Mouse (Mus musculus) midbrain, embryonic 12.5 days (tissue): ENCODE data around the gene Vhl. TPM values are rescaled to one million over a fixed set of nuclear protein-coding genes. Genes with fewer than 3 reads are reported as not detected.
A peak's percentile ranks its signal among the peaks of the same experiment; 100 is the strongest.

Source experiments
- ATAC-seq: fragments of 200-750 bp; cut with Nextera tagmentation; 2 replicates; pipeline ENCODE4 v1.8.0; 2017; ENCODE audit warnings: low read depth, moderate TSS enrichment, moderate library complexity; ENCODE audit not compliant: low FRiP score
- H3K27ac ChIP-seq: fragments of 300-500 bp; sonication (generic); replicated peaks from 2 replicates; pipeline ENCODE4 v1.5.1; 2016; ENCODE audit warnings: mild to moderate bottlenecking
- H3K27me3 ChIP-seq: fragments of 300-500 bp; sonication (generic); 2 replicates; pipeline ENCODE4 v1.6.1; 2016; ENCODE audit warnings: mild to moderate bottlenecking
- H3K36me3 ChIP-seq: fragments of 300-500 bp; sonication (generic); 2 replicates; pipeline ENCODE4 v1.6.1; 2016
- H3K4me1 ChIP-seq: fragments of 300-500 bp; sonication (generic); 2 replicates; pipeline ENCODE4 v1.6.1; 2016
- H3K4me2 ChIP-seq: fragments of 300-500 bp; sonication (generic); replicated peaks from 2 replicates; pipeline ENCODE4 v1.6.1; 2016; ENCODE audit warnings: mild to moderate bottlenecking, moderate library complexity
- H3K4me3 ChIP-seq: fragments of 300-500 bp; sonication (generic); 2 replicates; pipeline ENCODE4 v1.5.1; 2016; ENCODE audit warnings: mild to moderate bottlenecking
- H3K9ac ChIP-seq: fragments of 300-500 bp; sonication (generic); replicated peaks from 2 replicates; pipeline ENCODE4 v1.6.1; 2016; ENCODE audit warnings: mild to moderate bottlenecking, moderate library complexity
- H3K9me3 ChIP-seq: fragments of 300-500 bp; sonication (generic); 2 replicates; pipeline ENCODE4 v1.6.1; 2016; ENCODE audit warnings: mild to moderate bottlenecking
- whole genome bisulfite sequencing: fragments of 180-500 bp; shearing (Covaris S2); methylation state at CpG from one replicate; pipeline ENCODE4 v1.1.7; 2016; 5-methylcytosine and 5-hydroxymethylcytosine counted together
- polyA plus RNA-seq: library from polyadenylated mRNA; unstranded; fragments of >200 nt; fragmentation: Nextera tagmentation; extraction: Ambion mirVana; gene quantifications from 2 replicates; pipeline ENCODE4 v1.2.1, GENCODE M21; 2016

Vhl gene
- polyA plus RNA-seq: 55.1 and 56.3 TPM in 2 replicates

DNA sequence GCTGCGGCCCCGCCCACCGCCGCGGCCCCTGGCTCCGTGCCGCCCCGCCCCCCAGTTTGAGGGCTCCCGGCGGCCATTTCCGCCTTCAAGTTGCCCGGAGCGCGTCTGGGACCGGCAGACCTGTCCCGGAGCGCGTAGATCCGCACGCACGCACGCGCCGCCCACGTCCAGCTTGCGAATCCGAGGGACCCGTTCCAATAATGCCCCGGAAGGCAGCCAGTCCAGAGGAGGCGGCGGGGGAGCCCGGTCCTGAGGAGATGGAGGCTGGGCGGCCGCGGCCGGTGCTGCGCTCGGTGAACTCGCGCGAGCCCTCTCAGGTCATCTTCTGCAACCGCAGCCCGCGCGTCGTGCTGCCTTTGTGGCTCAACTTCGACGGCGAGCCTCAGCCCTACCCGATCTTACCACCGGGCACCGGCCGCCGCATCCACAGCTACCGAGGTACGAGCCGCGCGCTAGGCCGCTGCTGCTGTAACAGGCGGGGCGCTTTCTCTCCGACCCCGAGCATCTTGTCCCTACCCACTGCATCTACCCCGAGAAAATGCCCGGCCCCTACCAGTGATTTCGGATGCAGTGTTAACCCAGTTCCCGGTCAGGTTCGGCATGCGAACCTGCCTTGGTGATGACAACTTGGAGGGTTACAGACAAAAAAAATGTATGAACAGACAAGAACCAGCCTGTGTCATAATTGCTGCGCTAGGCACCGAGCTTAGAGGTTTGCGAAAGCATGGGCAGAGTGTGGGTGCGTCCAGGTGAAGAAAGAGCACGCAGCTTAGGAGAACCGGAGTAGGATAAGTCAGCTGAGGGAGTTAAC, at the start of gene Vhl:
Gene Vhl (plus strand): TSS at position 19 of the 811 bp plus-strand sequence.
- H3K27ac ChIP-seq: peak within 1 kb of the TSS; percentile 88
- peak; percentile 95 for ATAC-seq
- H3K9me3 ChIP-seq: no peaks in the 10 kb centered on the region
- peak within 1 kb of the TSS; percentile 72 for H3K4me3 ChIP-seq
- peak within 1 kb of the TSS; percentile 81 for H3K9ac ChIP-seq
- peaks cover 20% of the 10 kb centered on the region for H3K4me1 ChIP-seq
- under 1% methylated on average over 63 of the region's 76 CpGs for WGBS
- H3K36me3 ChIP-seq: peaks cover 18% of the 10 kb centered on the region
- H3K4me2 ChIP-seq: peak within 1 kb of the TSS; percentile 78
- H3K27me3 ChIP-seq: no peaks in the 10 kb centered on the region

DNA sequence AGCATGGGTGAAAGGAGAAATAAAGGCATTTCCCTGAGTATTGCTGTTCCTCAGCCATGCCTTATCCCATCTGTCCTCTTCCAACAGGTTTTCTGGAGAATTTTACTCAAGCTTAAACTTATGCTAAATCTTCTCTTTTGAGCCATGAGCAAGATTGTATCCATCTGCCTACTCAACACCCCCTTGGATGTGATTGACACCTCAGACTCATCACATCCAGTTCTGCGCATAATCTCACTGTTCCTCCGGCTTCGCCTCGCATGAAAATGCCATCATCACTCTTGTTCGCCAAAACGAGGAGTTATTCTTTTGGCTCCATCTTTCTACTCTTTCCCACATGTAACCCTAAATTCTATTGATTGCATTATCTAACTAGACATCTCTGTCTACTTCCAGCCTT, 47.7 kb upstream of the Vhl start:
- H3K9ac ChIP-seq: no peak overlapping the region
- peaks cover 38% of the 10 kb centered on the region for H3K36me3 ChIP-seq
- H3K4me1 ChIP-seq: no peaks in the 10 kb centered on the region
- H3K9me3 ChIP-seq: no peaks in the 10 kb centered on the region
- H3K27ac ChIP-seq: no peak overlapping the region
- H3K27me3 ChIP-seq: no peaks in the 10 kb centered on the region
- 98% methylated on average over 6 of the region's 6 CpGs for WGBS
- H3K4me3 ChIP-seq: no peak overlapping the region
- no peak overlapping the region for H3K4me2 ChIP-seq
- ATAC-seq: no peak

DNA sequence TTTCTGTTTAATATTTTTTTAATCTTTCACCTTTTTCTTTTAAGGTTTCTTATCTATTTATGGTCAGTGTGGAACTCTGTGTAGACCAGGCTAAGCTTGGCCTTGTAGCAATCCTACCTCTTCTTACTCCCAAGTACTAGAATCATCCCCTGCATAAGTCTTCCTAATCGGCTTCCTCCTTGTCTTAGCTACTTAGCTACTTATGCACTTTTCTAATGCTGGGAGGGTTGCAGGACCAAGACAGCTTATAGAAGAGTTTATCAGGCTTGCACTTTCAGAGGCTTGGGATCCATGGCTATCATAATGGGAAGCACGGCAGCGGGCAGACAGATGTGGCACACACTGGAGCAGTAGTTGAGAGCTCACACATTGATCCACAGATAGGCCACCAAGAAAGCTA, 44.5 kb upstream of the Vhl start:
- H3K9ac ChIP-seq: no peak overlapping the region
- no peaks in the 10 kb centered on the region for H3K4me1 ChIP-seq
- H3K27ac ChIP-seq: no peak overlapping the region
- H3K4me2 ChIP-seq: no peak overlapping the region
- WGBS: 95% methylated on average over 3 of the region's 3 CpGs
- H3K4me3 ChIP-seq: no peak overlapping the region
- H3K27me3 ChIP-seq: no peaks in the 10 kb centered on the region
- H3K9me3 ChIP-seq: no peaks in the 10 kb centered on the region
- ATAC-seq: no peak
- peaks cover 22% of the 10 kb centered on the region for H3K36me3 ChIP-seq

DNA sequence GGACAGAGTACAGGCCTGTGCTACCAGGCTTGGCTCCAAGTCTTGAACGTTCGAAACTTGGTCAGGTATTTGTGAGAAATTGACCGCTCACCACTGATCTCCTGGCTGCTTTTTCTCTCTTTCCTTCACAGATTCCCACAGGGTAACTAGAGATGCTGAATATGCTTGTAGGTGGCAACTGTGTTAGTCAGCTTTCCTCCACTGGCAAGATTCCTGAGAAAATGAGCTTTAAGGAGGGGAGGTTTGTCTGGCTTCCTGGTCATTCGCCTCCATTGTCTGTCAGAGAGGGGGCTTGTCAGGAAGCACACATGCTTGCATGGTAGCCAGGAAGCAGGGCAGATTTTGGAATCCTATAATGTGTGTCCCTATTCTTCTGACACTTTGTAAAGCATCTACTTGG, 40.7 kb upstream of the Vhl start:
- Histone ChIP-seq H3K27ac (no peak overlapping the region), H3K4me1 (no peaks in the 10 kb centered on the region), H3K9me3 (no peaks in the 10 kb centered on the region), H3K27me3 (no peaks in the 10 kb centered on the region), H3K4me2 (no peak overlapping the region), H3K9ac (no peak overlapping the region), H3K4me3 (no peak overlapping the region), H3K36me3 (peaks cover 17% of the 10 kb centered on the region; the same call in 1 of the 2 replicates)
- 92% methylated on average over 4 of the region's 4 CpGs for WGBS
- ATAC-seq: no peak

DNA sequence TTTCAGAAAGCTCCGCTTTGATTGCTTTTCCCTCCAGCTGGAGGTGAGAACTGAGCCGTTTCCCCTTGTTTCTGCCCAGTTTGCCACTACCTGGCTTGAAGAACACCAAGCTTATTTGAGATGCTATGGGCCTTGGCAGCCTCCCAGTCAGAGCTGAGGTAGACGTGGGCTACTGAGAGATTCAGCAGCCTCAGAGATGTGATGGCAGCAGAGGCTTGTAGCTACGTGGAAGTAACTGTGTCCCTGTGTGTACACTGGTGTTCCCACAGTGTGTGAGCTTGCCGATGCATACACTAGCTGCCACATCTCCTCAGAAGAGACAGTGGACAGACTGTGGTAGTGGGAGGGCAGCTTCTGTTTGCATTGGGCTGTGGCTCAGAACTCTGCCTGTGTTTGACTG, 38.7 kb upstream of the Vhl start:
- Histone ChIP-seq H3K4me2 (no peak overlapping the region), H3K4me1 (no peaks in the 10 kb centered on the region), H3K4me3 (no peak overlapping the region), H3K9ac (no peak overlapping the region), H3K36me3 (0 out of 2 replicates have a peak, but pooled peaks cover 13% of the 10 kb centered on the region), H3K27me3 (no peaks in the 10 kb centered on the region), H3K27ac (no peak overlapping the region), H3K9me3 (no peaks in the 10 kb centered on the region)
- WGBS: 94% methylated on average over 5 of the region's 5 CpGs
- ATAC-seq: no peak

DNA sequence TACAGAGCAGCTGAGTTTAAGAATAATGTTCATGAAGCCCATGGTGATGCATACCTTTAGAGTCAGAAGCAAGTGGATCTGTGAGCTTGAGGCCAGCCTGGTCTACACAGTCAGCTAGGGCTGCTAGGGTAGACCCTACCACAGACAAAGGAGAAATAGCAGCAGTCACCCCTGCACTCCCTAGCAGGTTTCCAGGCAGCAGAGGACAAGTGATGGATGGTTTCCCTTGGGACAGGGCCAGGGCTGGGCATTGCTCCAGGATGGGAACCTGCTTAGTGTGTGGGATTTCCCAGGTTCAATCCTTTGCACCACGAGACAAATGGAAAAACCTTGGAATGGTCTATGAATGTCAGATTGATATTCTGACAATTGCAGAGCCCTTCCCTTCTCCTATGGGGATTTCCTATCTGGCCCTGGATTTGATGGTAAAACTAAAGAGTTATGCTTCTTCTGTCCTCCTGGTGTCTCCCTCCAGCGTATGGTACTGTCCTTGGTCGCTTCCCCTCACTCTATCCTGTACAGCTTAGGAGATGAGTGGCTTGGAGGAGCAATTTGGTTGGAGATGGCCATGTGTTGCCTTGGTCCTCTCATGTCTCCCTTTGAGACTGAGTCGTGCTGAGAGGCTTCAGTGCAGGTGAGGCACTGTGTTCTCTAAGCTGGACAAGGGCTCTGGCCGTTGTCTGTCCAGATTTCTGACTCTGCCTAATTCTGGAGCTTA, 37.1 kb upstream of the Vhl start:
- H3K9me3 ChIP-seq: no peaks in the 10 kb centered on the region
- no peak overlapping the region for H3K4me3 ChIP-seq
- no peak overlapping the region for H3K9ac ChIP-seq
- H3K4me2 ChIP-seq: no peak overlapping the region
- no peaks in the 10 kb centered on the region for H3K4me1 ChIP-seq
- 0 out of 2 replicates have a peak, but pooled peaks cover 8% of the 10 kb centered on the region for H3K36me3 ChIP-seq
- 84% methylated on average over 5 of the region's 5 CpGs for WGBS
- no peak overlapping the region for H3K27ac ChIP-seq
- no peak for ATAC-seq
- H3K27me3 ChIP-seq: no peaks in the 10 kb centered on the region

DNA sequence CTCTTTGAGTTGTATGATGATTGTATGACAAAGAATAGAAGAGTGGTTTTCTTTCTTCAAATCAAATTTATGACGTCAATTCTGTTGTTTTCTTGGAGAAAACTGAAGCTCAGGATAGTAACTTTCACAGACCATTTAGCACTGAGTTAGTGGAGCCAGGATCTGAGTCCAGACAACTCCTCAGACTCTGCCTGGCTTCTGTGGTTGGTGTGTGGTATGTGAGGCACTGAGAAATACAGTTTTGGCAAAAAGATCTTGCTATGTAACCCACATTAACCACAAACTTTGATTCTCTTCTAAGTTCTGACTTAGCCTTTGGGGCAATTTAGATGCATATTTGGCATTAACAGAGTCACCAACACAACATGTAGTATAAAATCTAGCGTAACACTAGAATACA, 31.1 kb upstream of the Vhl start:
- Histone ChIP-seq H3K36me3 (no peaks in the 10 kb centered on the region), H3K27me3 (no peaks in the 10 kb centered on the region), H3K4me2 (no peak overlapping the region), H3K4me1 (no peaks in the 10 kb centered on the region), H3K9me3 (no peaks in the 10 kb centered on the region), H3K27ac (no peak overlapping the region), H3K4me3 (no peak overlapping the region), H3K9ac (no peak overlapping the region)
- 95% methylated on average over 2 of the region's 2 CpGs for WGBS
- ATAC-seq: no peak

DNA sequence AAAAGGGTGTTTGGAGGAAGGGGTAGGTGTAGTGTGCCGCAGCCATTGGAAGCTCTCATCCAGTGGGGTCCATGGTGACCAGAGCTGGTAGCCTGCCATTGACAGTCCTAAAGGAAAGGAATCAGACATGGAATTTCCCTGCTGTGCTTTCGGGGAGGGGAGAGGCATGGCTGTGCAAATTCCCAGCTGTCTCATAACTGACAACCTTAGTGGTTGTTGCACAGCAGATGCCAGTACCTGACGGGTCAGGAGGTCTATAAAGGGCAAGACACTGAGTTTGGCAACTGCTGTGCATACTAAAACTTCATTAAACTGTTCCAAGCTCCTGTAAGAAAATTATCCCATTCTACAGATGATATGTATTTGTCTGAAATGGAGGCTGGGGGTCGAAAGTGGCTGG, 25.8 kb upstream of the Vhl start:
- H3K9me3 ChIP-seq: no peaks in the 10 kb centered on the region
- no peak overlapping the region for H3K9ac ChIP-seq
- H3K4me3 ChIP-seq: no peak overlapping the region
- H3K27ac ChIP-seq: no peak overlapping the region
- no peak for ATAC-seq
- WGBS: 89% methylated on average over 4 of the region's 4 CpGs
- H3K36me3 ChIP-seq: no peaks in the 10 kb centered on the region
- H3K4me2 ChIP-seq: no peak overlapping the region
- H3K27me3 ChIP-seq: no peaks in the 10 kb centered on the region
- H3K4me1 ChIP-seq: peaks cover 7% of the 10 kb centered on the region

DNA sequence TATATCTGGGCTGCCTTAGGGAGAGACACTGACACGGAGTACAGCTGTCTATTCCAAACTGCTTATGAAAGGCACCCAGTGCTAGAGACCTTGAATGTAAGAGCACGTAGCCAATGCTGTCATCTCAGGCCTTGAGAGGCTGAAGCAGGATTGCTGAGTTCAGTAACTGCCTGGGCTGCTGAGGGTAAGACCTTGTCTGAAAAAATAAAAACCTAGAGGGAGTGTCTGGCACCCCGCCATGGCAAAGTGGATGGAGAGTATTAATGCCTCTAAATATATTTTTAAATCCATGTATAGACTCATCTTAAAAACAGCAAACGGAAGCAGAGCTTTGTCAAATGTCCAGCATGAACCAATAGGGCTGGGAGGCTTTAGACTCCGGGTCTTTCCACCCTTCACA, 23.9 kb upstream of the Vhl start:
- no peak overlapping the region for H3K9ac ChIP-seq
- H3K36me3 ChIP-seq: no peaks in the 10 kb centered on the region
- H3K4me1 ChIP-seq: peaks cover 10% of the 10 kb centered on the region
- no peak overlapping the region for H3K4me2 ChIP-seq
- no peaks in the 10 kb centered on the region for H3K9me3 ChIP-seq
- 73% methylated on average over 5 of the region's 5 CpGs for WGBS
- H3K4me3 ChIP-seq: no peak overlapping the region
- ATAC-seq: no peak
- no peak overlapping the region for H3K27ac ChIP-seq
- no peaks in the 10 kb centered on the region for H3K27me3 ChIP-seq

DNA sequence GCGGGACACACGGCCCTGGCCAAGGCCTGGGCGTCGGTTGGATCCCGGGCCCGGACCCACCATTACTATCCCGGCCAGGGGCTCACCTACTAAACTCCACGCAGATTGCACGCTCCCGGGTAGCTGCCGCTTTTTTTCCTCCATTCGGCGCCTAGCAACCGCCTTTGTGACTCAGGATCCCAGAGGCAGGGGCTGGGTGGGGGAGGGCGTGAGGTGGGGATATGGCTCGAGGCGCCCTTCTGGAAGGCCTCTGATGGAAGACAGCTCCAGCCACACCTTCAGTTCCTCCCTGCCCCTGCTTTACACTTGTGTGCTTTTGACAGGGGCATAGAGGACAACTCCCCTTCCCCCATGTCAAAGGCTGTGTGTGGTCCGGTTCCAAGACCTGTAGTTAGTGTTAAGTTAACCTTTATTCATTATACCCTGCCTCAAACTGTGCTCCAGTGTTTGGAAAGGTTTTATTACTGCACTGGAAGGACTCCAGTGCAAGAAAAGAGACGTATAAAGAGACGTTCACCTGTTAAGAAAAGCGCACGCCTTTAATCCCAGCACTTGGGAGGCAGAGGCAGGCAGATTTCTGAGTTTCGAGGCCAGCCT, 23.1 kb upstream of the Vhl start, which contains the start of gene Fancd2os:
Gene Fancd2os (minus strand): TSS at position 173 of the 597 bp plus-strand sequence.
- no peak within 1 kb of the TSS for H3K27ac ChIP-seq
- H3K9me3 ChIP-seq: no peaks in the 10 kb centered on the region
- no peak within 1 kb of the TSS; the same call in 1 of the 2 replicates for H3K9ac ChIP-seq
- 0 out of 2 replicates have a peak, but pooled peaks have one; percentile 8 for ATAC-seq
- H3K4me3 ChIP-seq: no peak within 1 kb of the TSS
- 36% methylated on average over 23 of the region's 23 CpGs for WGBS
- H3K27me3 ChIP-seq: no peaks in the 10 kb centered on the region
- H3K4me1 ChIP-seq: peaks cover 15% of the 10 kb centered on the region
- no peaks in the 10 kb centered on the region for H3K36me3 ChIP-seq
- H3K4me2 ChIP-seq: peak within 1 kb of the TSS; percentile 25

DNA sequence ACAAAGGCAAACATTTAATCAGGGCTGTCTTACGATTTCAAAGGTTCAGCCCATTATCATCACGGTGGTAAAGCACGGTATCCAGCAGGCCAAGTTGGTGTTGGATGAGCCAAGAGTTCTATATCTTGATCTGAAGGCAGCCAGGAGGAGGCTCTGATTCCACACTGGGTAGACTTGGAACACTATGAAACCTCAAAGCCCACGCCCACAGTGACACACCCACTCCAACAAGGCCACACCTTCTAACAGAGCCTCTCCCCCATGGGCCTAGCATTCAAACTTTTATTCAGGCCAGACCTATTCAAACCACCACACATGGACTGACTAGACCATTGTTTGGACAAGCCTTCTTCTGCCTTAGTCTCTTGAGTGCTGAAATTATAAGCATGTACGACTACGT, 20.9 kb upstream of the Vhl start:
- H3K4me2 ChIP-seq: no peak overlapping the region
- no peaks in the 10 kb centered on the region for H3K27me3 ChIP-seq
- H3K9me3 ChIP-seq: no peaks in the 10 kb centered on the region
- H3K9ac ChIP-seq: no peak overlapping the region
- no peak overlapping the region for H3K4me3 ChIP-seq
- no peak for ATAC-seq
- H3K4me1 ChIP-seq: peaks cover 28% of the 10 kb centered on the region
- H3K36me3 ChIP-seq: no peaks in the 10 kb centered on the region
- H3K27ac ChIP-seq: no peak overlapping the region
- WGBS: 93% methylated on average over 6 of the region's 6 CpGs

DNA sequence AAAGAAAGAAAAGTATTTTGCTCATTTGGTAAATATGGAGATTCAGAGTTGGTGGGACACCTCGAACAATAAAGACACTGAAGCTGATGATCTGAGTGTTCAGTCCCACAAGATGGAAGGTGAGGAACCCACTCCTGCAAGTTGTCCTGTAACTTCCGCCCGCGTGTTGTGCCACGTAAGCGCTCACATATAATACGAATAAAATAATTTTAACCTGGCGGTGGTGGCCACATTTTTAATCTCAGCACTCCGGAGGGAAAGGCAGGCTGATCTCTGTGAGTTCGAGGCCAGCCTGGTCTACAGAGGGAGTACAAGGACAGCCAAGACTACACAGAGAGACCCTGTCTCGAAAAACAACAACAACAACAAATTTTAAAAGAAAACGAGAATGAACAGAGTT, 19.8 kb upstream of the Vhl start:
- peak overlapping the region; percentile 93; the same call in 1 of the 2 replicates for H3K9ac ChIP-seq
- peak overlapping the region; percentile 95 for H3K4me3 ChIP-seq
- no peak; the same call in 1 of the 2 replicates for ATAC-seq
- no peaks in the 10 kb centered on the region for H3K36me3 ChIP-seq
- no peaks in the 10 kb centered on the region for H3K27me3 ChIP-seq
- no peaks in the 10 kb centered on the region for H3K9me3 ChIP-seq
- H3K4me1 ChIP-seq: peaks cover 28% of the 10 kb centered on the region
- H3K27ac ChIP-seq: peak overlapping the region; percentile 72
- WGBS: 47% methylated on average over 12 of the region's 12 CpGs
- peak overlapping the region; percentile 89 for H3K4me2 ChIP-seq
